Mouse (Mus musculus) liver, embryonic 12.5 days (tissue): ENCODE results near the gene Epas1. TPM values are rescaled to one million over a fixed set of nuclear protein-coding genes. Genes with fewer than 3 reads are reported as not detected.
A peak's percentile ranks its signal among the peaks of the same experiment; 100 is the strongest.

Experiments used
- ATAC-seq: fragments of 200-750 bp; cut with Nextera tagmentation; 2 replicates; pipeline ENCODE4 v1.8.0; 2017; ENCODE audit warnings: moderate number of reproducible peaks, mild to moderate bottlenecking, moderate library complexity
- H3K27ac ChIP-seq: fragments of 300-500 bp; sonication (generic); 2 replicates; pipeline ENCODE4 v1.5.1; 2016; ENCODE audit warnings: mild to moderate bottlenecking
- H3K27me3 ChIP-seq: fragments of 300-500 bp; sonication (generic); replicated peaks from 2 replicates; pipeline ENCODE4 v1.6.1; 2016; ENCODE audit warnings: mild to moderate bottlenecking, moderate library complexity
- H3K36me3 ChIP-seq: fragments of 300-500 bp; sonication (generic); 2 replicates; pipeline ENCODE4 v1.6.1; 2016; ENCODE audit warnings: mild to moderate bottlenecking, moderate library complexity
- H3K4me1 ChIP-seq: fragments of 300-500 bp; sonication (generic); 2 replicates; pipeline ENCODE4 v1.6.1; 2016
- H3K4me2 ChIP-seq: fragments of 300-500 bp; sonication (generic); 2 replicates; pipeline ENCODE4 v1.6.1; 2016; ENCODE audit warnings: mild to moderate bottlenecking, moderate library complexity
- H3K4me3 ChIP-seq: fragments of 300-500 bp; sonication (generic); 2 replicates; pipeline ENCODE4 v1.5.1; 2016; ENCODE audit warnings: mild to moderate bottlenecking, moderate library complexity
- H3K9ac ChIP-seq: fragments of 300-500 bp; sonication (generic); 2 replicates; pipeline ENCODE4 v1.6.1; 2016; ENCODE audit warnings: mild to moderate bottlenecking, moderate library complexity
- H3K9me3 ChIP-seq: fragments of 300-500 bp; sonication (generic); replicated peaks from 2 replicates; pipeline ENCODE4 v1.6.1; 2016; ENCODE audit warnings: mild to moderate bottlenecking, moderate library complexity
- WGBS: fragments of 180-500 bp; shearing (Covaris S2); methylation state at CpG from one replicate; pipeline ENCODE4 v1.1.7; 2016; ENCODE audit not compliant: insufficient replicate concordance; 5-methylcytosine and 5-hydroxymethylcytosine counted together
- polyA plus RNA-seq: library from polyadenylated mRNA; unstranded; fragments of >200 nt; fragmentation: Nextera tagmentation; extraction: Ambion mirVana; gene quantifications from 2 replicates; pipeline ENCODE4 v1.2.1, GENCODE M21; 2016

The Epas1 gene
- polyA plus RNA-seq, 1 experiment from 2014 or later: 1.3 TPM

DNA sequence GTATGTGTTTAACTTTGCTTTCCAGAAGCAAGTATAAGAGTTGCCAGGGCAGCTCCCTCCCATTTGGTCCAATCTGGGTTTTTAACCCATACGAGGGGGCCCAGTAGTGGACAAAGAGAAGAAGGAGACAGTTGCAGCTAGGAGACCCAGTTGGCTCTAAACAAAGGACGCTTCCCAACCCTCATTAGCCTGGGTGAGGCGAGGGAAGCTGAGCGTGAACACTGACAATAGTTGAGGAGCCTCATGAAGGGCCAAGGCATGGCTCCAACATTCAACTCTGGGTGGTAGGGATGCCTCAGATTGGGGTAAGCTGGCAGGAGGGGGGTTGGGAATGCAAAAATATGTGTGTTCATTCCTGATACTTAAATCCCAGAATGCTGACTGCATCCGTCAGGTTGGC, 85.8 kb downstream of the Epas1 start:
- Histone ChIP-seq H3K4me1 (no peaks in the 10 kb centered on the region), H3K36me3 (no peaks in the 10 kb centered on the region), H3K4me2 (no peak overlapping the region), H3K27me3 (no peaks in the 10 kb centered on the region), H3K9me3 (no peaks in the 10 kb centered on the region), H3K4me3 (no peak overlapping the region), H3K9ac (no peak overlapping the region), H3K27ac (no peak overlapping the region)
- WGBS: 62% methylated on average over 5 of the region's 5 CpGs
- ATAC-seq: no peak

DNA sequence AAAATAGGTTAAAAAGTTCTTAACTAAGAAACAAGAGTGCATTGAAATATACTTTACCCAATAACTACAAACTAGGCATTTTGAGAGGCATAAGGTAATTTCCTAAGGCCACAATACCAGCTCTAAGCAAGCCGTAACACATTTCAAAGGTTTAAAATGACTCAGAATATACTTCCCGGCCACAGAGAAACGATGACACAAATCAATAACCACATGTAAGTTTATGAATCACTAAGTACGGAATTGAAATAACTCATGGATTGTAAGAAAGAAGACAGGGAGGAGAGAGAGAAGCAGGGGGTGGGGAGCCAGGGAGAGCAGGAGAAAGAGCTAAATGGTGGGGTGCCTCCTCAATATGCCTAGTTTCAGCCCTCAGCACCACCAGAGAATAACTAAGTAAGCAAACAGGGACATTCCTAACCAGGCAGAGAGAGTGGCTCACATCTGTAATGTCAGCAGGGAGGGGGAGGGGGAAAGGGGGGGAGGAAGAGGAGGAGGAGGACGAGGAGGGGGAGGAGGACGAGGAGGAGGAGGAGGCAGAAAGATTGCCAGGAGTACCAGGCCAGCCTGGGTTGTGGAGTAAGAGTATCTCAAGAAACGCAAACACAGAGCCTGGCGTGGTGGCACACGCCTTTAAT, 97.3 kb downstream of the Epas1 start:
- Histone ChIP-seq H3K4me2 (no peak overlapping the region), H3K27ac (no peak overlapping the region), H3K9me3 (no peaks in the 10 kb centered on the region), H3K36me3 (no peaks in the 10 kb centered on the region), H3K9ac (no peak overlapping the region), H3K27me3 (peaks cover 5% of the 10 kb centered on the region; the same call in 1 of the 2 replicates), H3K4me3 (no peak overlapping the region), H3K4me1 (no peaks in the 10 kb centered on the region)
- WGBS: 60% methylated on average over 9 of the region's 9 CpGs
- ATAC-seq: no peak

DNA sequence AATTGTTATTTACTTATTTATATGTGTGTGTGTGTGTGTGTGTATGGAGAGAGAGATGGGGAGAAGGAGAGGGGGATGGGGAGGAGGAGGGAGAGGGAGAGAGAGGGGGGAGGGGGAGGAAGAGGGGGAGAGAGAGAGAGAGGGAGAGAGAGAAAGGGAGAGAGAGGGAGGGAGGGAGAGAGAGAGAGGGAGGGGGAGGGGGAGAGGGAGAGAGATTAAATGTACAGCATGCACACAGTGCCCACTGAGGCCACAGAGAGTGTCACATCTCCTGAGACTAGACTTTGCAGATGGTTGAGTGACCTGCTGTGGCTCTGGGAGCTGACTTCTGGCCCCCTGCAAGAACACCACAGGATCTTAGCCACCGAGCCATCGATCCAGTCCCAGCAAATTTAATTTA, 98.3 kb downstream of the Epas1 start:
- ATAC-seq: no peak
- no peak overlapping the region for H3K27ac ChIP-seq
- no peaks in the 10 kb centered on the region for H3K36me3 ChIP-seq
- H3K4me2 ChIP-seq: no peak overlapping the region
- H3K27me3 ChIP-seq: peaks cover 5% of the 10 kb centered on the region; the same call in 1 of the 2 replicates
- H3K4me1 ChIP-seq: no peaks in the 10 kb centered on the region
- no peaks in the 10 kb centered on the region for H3K9me3 ChIP-seq
- no peak overlapping the region for H3K4me3 ChIP-seq
- no peak overlapping the region for H3K9ac ChIP-seq
- WGBS: 83% methylated on average over 2 of the region's 2 CpGs

DNA sequence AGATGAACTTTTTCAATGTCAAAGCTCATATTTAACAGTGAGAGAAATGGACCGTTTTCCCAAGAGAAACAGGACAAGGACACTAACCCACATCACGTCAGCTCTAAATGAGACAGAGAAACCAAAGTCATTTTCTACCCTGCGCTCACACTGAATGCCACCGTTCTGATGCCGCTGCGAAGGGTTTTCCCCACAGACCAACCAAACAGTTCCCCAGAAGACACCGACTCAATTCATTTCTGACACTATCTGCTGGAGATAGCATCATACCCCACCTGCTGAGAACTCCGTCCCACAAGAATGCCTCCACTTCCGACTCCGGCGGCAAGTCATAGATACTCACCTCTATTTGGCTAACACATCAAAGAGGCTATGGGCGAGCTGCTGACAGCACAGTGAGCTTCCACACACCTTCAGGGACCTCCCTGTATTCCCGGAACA, 99.1 kb downstream of the Epas1 start:
- no peaks in the 10 kb centered on the region for H3K9me3 ChIP-seq
- H3K27me3 ChIP-seq: peaks cover 5% of the 10 kb centered on the region; the same call in 1 of the 2 replicates
- no peaks in the 10 kb centered on the region for H3K4me1 ChIP-seq
- H3K36me3 ChIP-seq: no peaks in the 10 kb centered on the region
- H3K4me2 ChIP-seq: no peak overlapping the region
- no peak for ATAC-seq
- WGBS: 58% methylated on average over 13 of the region's 13 CpGs
- no peak overlapping the region for H3K27ac ChIP-seq
- H3K9ac ChIP-seq: no peak overlapping the region
- H3K4me3 ChIP-seq: no peak overlapping the region

GRCm38 (mm10) chr17:86870586-86870985, 117.1 kb downstream of the Epas1 start:
- no peak overlapping the region for H3K9ac ChIP-seq
- H3K27me3 ChIP-seq: no peaks in the 10 kb centered on the region; the same call in 1 of the 2 replicates
- no peaks in the 10 kb centered on the region for H3K9me3 ChIP-seq
- WGBS: 78% methylated on average over 8 of the region's 8 CpGs
- ATAC-seq: no peak
- H3K36me3 ChIP-seq: no peaks in the 10 kb centered on the region
- H3K4me1 ChIP-seq: no peaks in the 10 kb centered on the region
- H3K4me2 ChIP-seq: no peak overlapping the region
- H3K27ac ChIP-seq: no peak overlapping the region
- H3K4me3 ChIP-seq: no peak overlapping the region

GRCm38 (mm10) chr17:86872643-86873042, 119.1 kb downstream of the Epas1 start:
- no peaks in the 10 kb centered on the region; the same call in 1 of the 2 replicates for H3K27me3 ChIP-seq
- no peak overlapping the region for H3K9ac ChIP-seq
- no peak overlapping the region for H3K27ac ChIP-seq
- WGBS: 36% methylated on average over 6 of the region's 6 CpGs
- no peak overlapping the region for H3K4me3 ChIP-seq
- no peaks in the 10 kb centered on the region for H3K36me3 ChIP-seq
- H3K4me2 ChIP-seq: no peak overlapping the region
- ATAC-seq: no peak
- H3K9me3 ChIP-seq: no peaks in the 10 kb centered on the region
- peaks cover 12% of the 10 kb centered on the region for H3K4me1 ChIP-seq

- Histone ChIP-seq H3K27ac (no peak overlapping the region), H3K4me2 (peak overlapping the region; percentile 32), H3K4me1 (peaks cover 17% of the 10 kb centered on the region), H3K9me3 (no peaks in the 10 kb centered on the region), H3K9ac (no peak overlapping the region), H3K27me3 (no peaks in the 10 kb centered on the region; the same call in 1 of the 2 replicates), H3K36me3 (no peaks in the 10 kb centered on the region), H3K4me3 (no peak overlapping the region)
- 51% methylated on average over 9 of the region's 9 CpGs for WGBS
- ATAC-seq: no peak
Observed at GRCm38 (mm10) chr17:86876940-86877339, 123.4 kb downstream of the Epas1 start.

GRCm38 (mm10) chr17:86877747-86878146, 124.2 kb downstream of the Epas1 start:
- no peaks in the 10 kb centered on the region for H3K36me3 ChIP-seq
- peaks cover 17% of the 10 kb centered on the region for H3K4me1 ChIP-seq
- H3K27ac ChIP-seq: no peak overlapping the region
- no peak for ATAC-seq
- no peak overlapping the region for H3K4me2 ChIP-seq
- no peak overlapping the region for H3K9ac ChIP-seq
- no peaks in the 10 kb centered on the region for H3K9me3 ChIP-seq
- H3K4me3 ChIP-seq: no peak overlapping the region
- no peaks in the 10 kb centered on the region; the same call in 1 of the 2 replicates for H3K27me3 ChIP-seq
- 55% methylated on average over 2 of the region's 2 CpGs for WGBS

- Histone ChIP-seq H3K27ac (no peak overlapping the region), H3K27me3 (no peaks in the 10 kb centered on the region; the same call in 1 of the 2 replicates), H3K4me3 (no peak overlapping the region), H3K4me2 (no peak overlapping the region), H3K9ac (no peak overlapping the region), H3K9me3 (no peaks in the 10 kb centered on the region), H3K4me1 (peaks cover 17% of the 10 kb centered on the region), H3K36me3 (no peaks in the 10 kb centered on the region)
- no peak for ATAC-seq
- 79% methylated on average over 10 of the region's 10 CpGs for WGBS
Observed at GRCm38 (mm10) chr17:86880056-86880455, 126.6 kb downstream of the Epas1 start.

- Histone ChIP-seq H3K27me3 (no peaks in the 10 kb centered on the region), H3K27ac (no peak overlapping the region), H3K9me3 (no peaks in the 10 kb centered on the region), H3K4me2 (no peak overlapping the region), H3K36me3 (no peaks in the 10 kb centered on the region), H3K4me3 (no peak overlapping the region), H3K9ac (no peak overlapping the region), H3K4me1 (peaks cover 17% of the 10 kb centered on the region)
- no peak; the same call in 1 of the 2 replicates for ATAC-seq
- WGBS: 39% methylated on average over 4 of the region's 4 CpGs
Observed at GRCm38 (mm10) chr17:86880461-86881044, 127.1 kb downstream of the Epas1 start.
